Mouse (Mus musculus): ENCODE results near the gene Sox13. TPM values are rescaled to one million over a fixed set of nuclear protein-coding genes. Genes with fewer than 3 reads are reported as not detected.
A peak's percentile ranks its signal among the peaks of the same experiment; 100 is the strongest.

The Sox13 gene
- polyA plus RNA-seq, 1 experiment from 2014 or later = 6.7 TPM

GRCm38 (mm10) chr1:133456097-133456496 is 31.9 kb upstream of the Sox13 start:
- no peaks in the 10 kb centered on the region; the same call in 1 of the 2 replicates for H3K4me1 ChIP-seq (replicated peaks; ENCODE audit: control insufficient read depth, insufficient read depth, low read length)
- no peak overlapping the region for H3K4me3 ChIP-seq (ENCODE audit: low read length)
- no peaks in the 10 kb centered on the region for H3K9me3 ChIP-seq (ENCODE audit: control insufficient read depth, low read length)
- no peaks in the 10 kb centered on the region for H3K36me3 ChIP-seq (ENCODE audit: control insufficient read depth, insufficient read depth, low read length)
- WGBS = 52% methylated on average over 2 of the region's 2 CpGs
- ATAC-seq (ENCODE audit: low read depth) = no peak
- H3K9ac ChIP-seq (ENCODE audit: low read length) = no peak overlapping the region
- H3K27me3 ChIP-seq (ENCODE audit: control insufficient read depth, insufficient read depth, low read depth, low read length) = no peaks in the 10 kb centered on the region
- no peak overlapping the region for H3K27ac ChIP-seq (ENCODE audit: low read length)
- H3K4me2 ChIP-seq (ENCODE audit: low read depth, low read length) = no peak overlapping the region

GRCm38 (mm10) chr1:133452564-133453165 is 28.5 kb upstream of the Sox13 start:
- Histone ChIP-seq H3K27ac (ENCODE audit: low read length) (no peak overlapping the region), H3K4me2 (ENCODE audit: low read depth, low read length) (no peak overlapping the region), H3K36me3 (ENCODE audit: control insufficient read depth, insufficient read depth, low read length) (no peaks in the 10 kb centered on the region), H3K9me3 (ENCODE audit: control insufficient read depth, low read length) (no peaks in the 10 kb centered on the region), H3K27me3 (ENCODE audit: control insufficient read depth, insufficient read depth, low read depth, low read length) (no peaks in the 10 kb centered on the region), H3K4me3 (ENCODE audit: low read length) (no peak overlapping the region), H3K9ac (ENCODE audit: low read length) (no peak overlapping the region), H3K4me1 (replicated peaks; ENCODE audit: control insufficient read depth, insufficient read depth, low read length) (peaks cover 5% of the 10 kb centered on the region; the same call in 1 of the 2 replicates)
- 48% methylated on average over 10 of the region's 10 CpGs for WGBS
- ATAC-seq (ENCODE audit: low read depth) = no peak

GRCm38 (mm10) chr1:133451869-133452563 is 27.8 kb upstream of the Sox13 start:
- no peak overlapping the region for H3K27ac ChIP-seq (ENCODE audit: low read length)
- no peaks in the 10 kb centered on the region for H3K9me3 ChIP-seq (ENCODE audit: control insufficient read depth, low read length)
- 57% methylated on average over 13 of the region's 13 CpGs for WGBS
- H3K9ac ChIP-seq (ENCODE audit: low read length) = no peak overlapping the region
- no peak overlapping the region for H3K4me3 ChIP-seq (ENCODE audit: low read length)
- H3K4me1 ChIP-seq (replicated peaks; ENCODE audit: control insufficient read depth, insufficient read depth, low read length) = peaks cover 5% of the 10 kb centered on the region; the same call in 1 of the 2 replicates
- H3K4me2 ChIP-seq (ENCODE audit: low read depth, low read length) = no peak overlapping the region
- H3K36me3 ChIP-seq (ENCODE audit: control insufficient read depth, insufficient read depth, low read length) = no peaks in the 10 kb centered on the region
- ATAC-seq (ENCODE audit: low read depth) = no peak
- no peaks in the 10 kb centered on the region for H3K27me3 ChIP-seq (ENCODE audit: control insufficient read depth, insufficient read depth, low read depth, low read length)

- 64% methylated on average over 11 of the region's 11 CpGs for WGBS
- Histone ChIP-seq H3K4me1 (replicated peaks; ENCODE audit: control insufficient read depth, insufficient read depth, low read length) (peaks cover 5% of the 10 kb centered on the region; the same call in 1 of the 2 replicates), H3K27me3 (ENCODE audit: control insufficient read depth, insufficient read depth, low read depth, low read length) (no peaks in the 10 kb centered on the region), H3K9ac (ENCODE audit: low read length) (no peak overlapping the region), H3K4me3 (ENCODE audit: low read length) (no peak overlapping the region), H3K4me2 (ENCODE audit: low read depth, low read length) (no peak overlapping the region), H3K27ac (ENCODE audit: low read length) (no peak overlapping the region), H3K9me3 (ENCODE audit: control insufficient read depth, low read length) (no peaks in the 10 kb centered on the region), H3K36me3 (ENCODE audit: control insufficient read depth, insufficient read depth, low read length) (no peaks in the 10 kb centered on the region)
- ATAC-seq (ENCODE audit: low read depth) = no peak
Measured at GRCm38 (mm10) chr1:133451025-133451424, 26.8 kb upstream of the Sox13 start.

GRCm38 (mm10) chr1:133448351-133448931 is 24.3 kb upstream of the Sox13 start:
- ATAC-seq (ENCODE audit: low read depth) = peak; percentile 95
- Histone ChIP-seq H3K4me1 (replicated peaks; ENCODE audit: control insufficient read depth, insufficient read depth, low read length) (peaks cover 5% of the 10 kb centered on the region; the same call in 1 of the 2 replicates), H3K27me3 (ENCODE audit: control insufficient read depth, insufficient read depth, low read depth, low read length) (no peaks in the 10 kb centered on the region), H3K9me3 (ENCODE audit: control insufficient read depth, low read length) (peaks cover 1% of the 10 kb centered on the region; the same call in 1 of the 2 replicates), H3K36me3 (ENCODE audit: control insufficient read depth, insufficient read depth, low read length) (no peaks in the 10 kb centered on the region), H3K4me3 (ENCODE audit: low read length) (no peak overlapping the region), H3K4me2 (ENCODE audit: low read depth, low read length) (no peak overlapping the region), H3K27ac (ENCODE audit: low read length) (peak overlapping the region; percentile 28), H3K9ac (ENCODE audit: low read length) (no peak overlapping the region)
- 25% methylated on average over 14 of the region's 14 CpGs for WGBS

GRCm38 (mm10) chr1:133446291-133446690 is 22.1 kb upstream of the Sox13 start:
- 86% methylated on average over 4 of the region's 4 CpGs for WGBS

GRCm38 (mm10) chr1:133444315-133444714 is 20.1 kb upstream of the Sox13 start:
- H3K9ac ChIP-seq (ENCODE audit: low read length) = no peak overlapping the region
- WGBS = 58% methylated on average over 8 of the region's 8 CpGs
- no peaks in the 10 kb centered on the region for H3K27me3 ChIP-seq (ENCODE audit: control insufficient read depth, insufficient read depth, low read depth, low read length)
- H3K9me3 ChIP-seq (ENCODE audit: control insufficient read depth, low read length) = peaks cover 3% of the 10 kb centered on the region; the same call in 1 of the 2 replicates
- no peaks in the 10 kb centered on the region for H3K36me3 ChIP-seq (ENCODE audit: control insufficient read depth, insufficient read depth, low read length)
- H3K4me3 ChIP-seq (ENCODE audit: low read length) = no peak overlapping the region
- no peak overlapping the region for H3K27ac ChIP-seq (ENCODE audit: low read length)
- H3K4me1 ChIP-seq (replicated peaks; ENCODE audit: control insufficient read depth, insufficient read depth, low read length) = peaks cover 5% of the 10 kb centered on the region; the same call in 1 of the 2 replicates
- H3K4me2 ChIP-seq (ENCODE audit: low read depth, low read length) = no peak overlapping the region
- ATAC-seq (ENCODE audit: low read depth) = no peak

More at GRCm38 (mm10) chr1:133446291-133446690, 22.1 kb upstream of the Sox13 start:
- H3K4me2 ChIP-seq (ENCODE audit: low read depth, low read length) = no peak overlapping the region
- H3K27ac ChIP-seq (ENCODE audit: low read length) = no peak overlapping the region
- no peaks in the 10 kb centered on the region for H3K36me3 ChIP-seq (ENCODE audit: control insufficient read depth, insufficient read depth, low read length)
- peaks cover 3% of the 10 kb centered on the region; the same call in 1 of the 2 replicates for H3K9me3 ChIP-seq (ENCODE audit: control insufficient read depth, low read length)
- no peak for ATAC-seq (ENCODE audit: low read depth)
- H3K9ac ChIP-seq (ENCODE audit: low read length) = no peak overlapping the region
- H3K4me1 ChIP-seq (replicated peaks; ENCODE audit: control insufficient read depth, insufficient read depth, low read length) = peaks cover 5% of the 10 kb centered on the region; the same call in 1 of the 2 replicates
- no peak overlapping the region for H3K4me3 ChIP-seq (ENCODE audit: low read length)
- no peaks in the 10 kb centered on the region for H3K27me3 ChIP-seq (ENCODE audit: control insufficient read depth, insufficient read depth, low read depth, low read length)

GRCm38 (mm10) chr1:133437916-133438683 is 13.9 kb upstream of the Sox13 start:
- no peak overlapping the region for H3K27ac ChIP-seq (ENCODE audit: low read length)
- H3K4me1 ChIP-seq (replicated peaks; ENCODE audit: control insufficient read depth, insufficient read depth, low read length) = peaks cover 10% of the 10 kb centered on the region
- H3K27me3 ChIP-seq (ENCODE audit: control insufficient read depth, insufficient read depth, low read depth, low read length) = no peaks in the 10 kb centered on the region
- WGBS = 58% methylated on average over 14 of the region's 14 CpGs
- no peak overlapping the region for H3K9ac ChIP-seq (ENCODE audit: low read length)
- no peak overlapping the region for H3K4me3 ChIP-seq (ENCODE audit: low read length)
- ATAC-seq (ENCODE audit: low read depth) = no peak
- no peak overlapping the region for H3K4me2 ChIP-seq (ENCODE audit: low read depth, low read length)
- no peaks in the 10 kb centered on the region for H3K9me3 ChIP-seq (ENCODE audit: control insufficient read depth, low read length)
- H3K36me3 ChIP-seq (ENCODE audit: control insufficient read depth, insufficient read depth, low read length) = no peaks in the 10 kb centered on the region
